Mouse (Mus musculus) neural tube, embryonic 11.5 days (tissue): ENCODE data around the gene Iqcf4. TPM values are rescaled to one million over a fixed set of nuclear protein-coding genes. Genes with fewer than 3 reads are reported as not detected.

Experiments
- ATAC-seq: fragments of 200-750 bp; cut with Nextera tagmentation; 2 replicates; pipeline ENCODE4 v1.8.0; 2017; ENCODE audit warnings: moderate number of reproducible peaks, mild to moderate bottlenecking, moderate TSS enrichment, moderate library complexity; ENCODE audit not compliant: insufficient read depth, low FRiP score, low TSS enrichment
- DNase-seq: peaks from one replicate; pipeline ENCODE4 v3.0.0-alpha.2; 2015; ENCODE audit warnings: low spot score
- H3K27ac ChIP-seq: fragments of 300-500 bp; sonication (generic); 2 replicates; pipeline ENCODE4 v1.5.1; 2014; ENCODE audit warnings: low read depth, mild to moderate bottlenecking, low read length
- H3K27me3 ChIP-seq: fragments of 300-500 bp; sonication (generic); 2 replicates; pipeline ENCODE4 v1.6.1; 2014; ENCODE audit warnings: mild to moderate bottlenecking, low read length, mixed read lengths; ENCODE audit not compliant: control insufficient read depth, insufficient read depth
- H3K36me3 ChIP-seq: fragments of 300-500 bp; sonication (generic); 2 replicates; pipeline ENCODE4 v1.6.1; 2014; ENCODE audit warnings: mild to moderate bottlenecking, low read length, moderate library complexity, mixed read lengths; ENCODE audit not compliant: control insufficient read depth, insufficient read depth
- H3K4me1 ChIP-seq: fragments of 300-500 bp; sonication (generic); 2 replicates; pipeline ENCODE4 v1.6.1; 2014; ENCODE audit warnings: low read length, mixed read lengths; ENCODE audit not compliant: control insufficient read depth, insufficient read depth
- H3K4me2 ChIP-seq: fragments of 300-500 bp; sonication (generic); 2 replicates; pipeline ENCODE4 v1.6.1; 2014; ENCODE audit warnings: low read depth, mild to moderate bottlenecking, moderate library complexity
- H3K4me3 ChIP-seq: fragments of 300-500 bp; sonication (generic); 2 replicates; pipeline ENCODE4 v1.5.1; 2014; ENCODE audit warnings: low read depth, low read length
- H3K9ac ChIP-seq: fragments of 300-500 bp; sonication (generic); 2 replicates; pipeline ENCODE4 v1.6.1; 2014; ENCODE audit warnings: mild to moderate bottlenecking, low read length
- H3K9me3 ChIP-seq: fragments of 300-500 bp; sonication (generic); 2 replicates; pipeline ENCODE4 v1.6.1; 2016; ENCODE audit warnings: low read length; ENCODE audit not compliant: control insufficient read depth
- WGBS: fragments of 180-500 bp; shearing (Covaris S2); extraction: QIAGEN DNeasy Blood & Tissue Kit; methylation state at CpG from one replicate; pipeline ENCODE4 v1.1.7; 2014; 5-methylcytosine and 5-hydroxymethylcytosine counted together
- polyA plus RNA-seq: library from polyadenylated mRNA; unstranded; fragments of >200 nt; fragmentation: Nextera tagmentation; extraction: Ambion mirVana; gene quantifications from 2 replicates; pipeline ENCODE4 v1.2.1, GENCODE M21; 2014

Iqcf4 gene
- polyA plus RNA-seq = not detected in 2 replicates

GRCm38 (mm10) chr9:106570896-106571295 is at the start of gene Iqcf4:
Gene Iqcf4 (minus strand): TSS chr9:106570996.
- no peak within 1 kb of the TSS for H3K27ac ChIP-seq
- 88% methylated on average over 7 of the region's 7 CpGs for WGBS
- H3K27me3 ChIP-seq = no peaks in the 10 kb centered on the region
- H3K36me3 ChIP-seq = no peaks in the 10 kb centered on the region
- DNase-seq (no peak), ATAC-seq (no peak)
- H3K4me2 ChIP-seq = no peak within 1 kb of the TSS
- H3K4me1 ChIP-seq = no peaks in the 10 kb centered on the region
- no peaks in the 10 kb centered on the region for H3K9me3 ChIP-seq
- no peak within 1 kb of the TSS for H3K9ac ChIP-seq
- H3K4me3 ChIP-seq = no peak within 1 kb of the TSS

- Histone ChIP-seq H3K9me3 (no peaks in the 10 kb centered on the region), H3K36me3 (no peaks in the 10 kb centered on the region), H3K9ac (no peak overlapping the region), H3K4me1 (no peaks in the 10 kb centered on the region), H3K4me2 (no peak overlapping the region), H3K27ac (no peak overlapping the region), H3K4me3 (no peak overlapping the region), H3K27me3 (no peaks in the 10 kb centered on the region)
- DNase-seq (no peak), ATAC-seq (no peak)
- WGBS = 91% methylated on average over 3 of the region's 3 CpGs
Observed at GRCm38 (mm10) chr9:106617496-106617895, 46.7 kb upstream of the Iqcf4 start.

GRCm38 (mm10) chr9:106616306-106616705 is 45.5 kb upstream of the Iqcf4 start:
- ATAC-seq (no peak), DNase-seq (no peak)
- Histone ChIP-seq H3K27me3 (no peaks in the 10 kb centered on the region), H3K4me1 (no peaks in the 10 kb centered on the region), H3K4me2 (no peak overlapping the region), H3K4me3 (no peak overlapping the region), H3K27ac (no peak overlapping the region), H3K9me3 (no peaks in the 10 kb centered on the region), H3K9ac (no peak overlapping the region), H3K36me3 (no peaks in the 10 kb centered on the region)
- WGBS = 85% methylated on average over 9 of the region's 9 CpGs

- 60% methylated on average over 3 of the region's 3 CpGs for WGBS
- Histone ChIP-seq H3K27me3 (no peaks in the 10 kb centered on the region), H3K27ac (no peak overlapping the region), H3K9me3 (no peaks in the 10 kb centered on the region), H3K9ac (no peak overlapping the region), H3K4me3 (no peak overlapping the region), H3K4me1 (no peaks in the 10 kb centered on the region), H3K36me3 (no peaks in the 10 kb centered on the region), H3K4me2 (no peak overlapping the region)
- ATAC-seq (no peak), DNase-seq (no peak)
Observed at GRCm38 (mm10) chr9:106614616-106615015, 43.8 kb upstream of the Iqcf4 start.

- Histone ChIP-seq H3K9ac (no peak overlapping the region), H3K4me1 (no peaks in the 10 kb centered on the region), H3K4me3 (no peak overlapping the region), H3K9me3 (no peaks in the 10 kb centered on the region), H3K27ac (no peak overlapping the region), H3K4me2 (no peak overlapping the region), H3K27me3 (no peaks in the 10 kb centered on the region), H3K36me3 (no peaks in the 10 kb centered on the region)
- WGBS = 72% methylated on average over 2 of the region's 2 CpGs
- no peak for ATAC-seq
- no peak for DNase-seq
Observed at GRCm38 (mm10) chr9:106613951-106614350, 43.2 kb upstream of the Iqcf4 start.

GRCm38 (mm10) chr9:106610727-106611126 is 39.9 kb upstream of the Iqcf4 start:
- Histone ChIP-seq H3K9me3 (no peaks in the 10 kb centered on the region), H3K9ac (no peak overlapping the region), H3K4me3 (no peak overlapping the region), H3K4me2 (no peak overlapping the region), H3K4me1 (no peaks in the 10 kb centered on the region), H3K36me3 (no peaks in the 10 kb centered on the region), H3K27me3 (no peaks in the 10 kb centered on the region), H3K27ac (no peak overlapping the region)
- ATAC-seq (no peak), DNase-seq (no peak)
- 89% methylated on average over 4 of the region's 4 CpGs for WGBS

- H3K36me3 ChIP-seq = no peaks in the 10 kb centered on the region
- ATAC-seq (no peak), DNase-seq (peak; percentile 60)
- H3K9me3 ChIP-seq = no peaks in the 10 kb centered on the region
- H3K4me1 ChIP-seq = no peaks in the 10 kb centered on the region
- no peak overlapping the region for H3K4me3 ChIP-seq
- H3K27ac ChIP-seq = no peak overlapping the region
- WGBS = 36% methylated on average over 8 of the region's 8 CpGs
- H3K9ac ChIP-seq = no peak overlapping the region
- no peaks in the 10 kb centered on the region for H3K27me3 ChIP-seq
- no peak overlapping the region for H3K4me2 ChIP-seq
Observed at GRCm38 (mm10) chr9:106600546-106600945, 29.8 kb upstream of the Iqcf4 start.

- Histone ChIP-seq H3K9ac (no peak overlapping the region), H3K27ac (no peak overlapping the region), H3K4me2 (no peak overlapping the region), H3K4me3 (no peak overlapping the region), H3K36me3 (no peaks in the 10 kb centered on the region), H3K9me3 (no peaks in the 10 kb centered on the region), H3K27me3 (no peaks in the 10 kb centered on the region), H3K4me1 (no peaks in the 10 kb centered on the region)
- DNase-seq (no peak), ATAC-seq (no peak)
- 47% methylated on average over 7 of the region's 7 CpGs for WGBS
Observed at GRCm38 (mm10) chr9:106598466-106598865, 27.7 kb upstream of the Iqcf4 start.

GRCm38 (mm10) chr9:106595836-106596235 is 25.0 kb upstream of the Iqcf4 start:
- WGBS = 74% methylated on average over 7 of the region's 7 CpGs
- H3K27me3 ChIP-seq = no peaks in the 10 kb centered on the region

More at GRCm38 (mm10) chr9:106595836-106596235, 25.0 kb upstream of the Iqcf4 start:
- no peaks in the 10 kb centered on the region for H3K36me3 ChIP-seq
- H3K27ac ChIP-seq = no peak overlapping the region
- no peak overlapping the region for H3K9ac ChIP-seq
- ATAC-seq = no peak
- no peaks in the 10 kb centered on the region for H3K9me3 ChIP-seq
- H3K4me2 ChIP-seq = no peak overlapping the region
- H3K4me3 ChIP-seq = no peak overlapping the region
- H3K4me1 ChIP-seq = no peaks in the 10 kb centered on the region
- DNase-seq = no peak
